Mouse (Mus musculus): Measurements from ENCODE around the gene C2cd2.

Gene C2cd2

GRCm38 (mm10) chr16:97883696-97884095 lies 78.7 kb downstream of the C2cd2 start:
- no peak for DNase-seq (ENCODE audit: low read depth, low spot score)

GRCm38 (mm10) chr16:97882891-97883290 lies 79.5 kb downstream of the C2cd2 start:
- DNase-seq (ENCODE audit: low read depth, low spot score): no peak

- DNase-seq (ENCODE audit: low read depth, low spot score): no peak
These were observed 83.3 kb downstream of the C2cd2 start for GRCm38 (mm10) chr16:97879134-97879533.

GRCm38 (mm10) chr16:97877502-97877901 lies 84.9 kb downstream of the C2cd2 start:
- DNase-seq (ENCODE audit: low read depth, low spot score): no peak

GRCm38 (mm10) chr16:97875101-97875500 lies 87.3 kb downstream of the C2cd2 start:
- no peak for DNase-seq (ENCODE audit: low read depth, low spot score)

GRCm38 (mm10) chr16:97874376-97874775 lies 88.0 kb downstream of the C2cd2 start:
- DNase-seq (ENCODE audit: low read depth, low spot score): no peak

- no peak for DNase-seq (ENCODE audit: low read depth, low spot score)
These were observed 89.7 kb downstream of the C2cd2 start for GRCm38 (mm10) chr16:97872657-97873056.

- DNase-seq (ENCODE audit: low read depth, low spot score): no peak
These were observed 93.0 kb downstream of the C2cd2 start for GRCm38 (mm10) chr16:97869193-97870102.

- DNase-seq (ENCODE audit: low read depth, low spot score): no peak
These were observed 98.4 kb downstream of the C2cd2 start for GRCm38 (mm10) chr16:97863932-97864467.

- DNase-seq (ENCODE audit: low read depth, low spot score): no peak
These were observed 106.3 kb downstream of the C2cd2 start for GRCm38 (mm10) chr16:97856050-97856449.

GRCm38 (mm10) chr16:97851741-97852319 lies 110.6 kb downstream of the C2cd2 start, which contains the start of gene Prdm15:
Prdm15 (minus strand) TSS chr16:97851850.
- peak; percentile 60 for DNase-seq (ENCODE audit: low read depth, low spot score)

- peak; percentile 65 for DNase-seq (ENCODE audit: low read depth, low spot score)
These were observed 111.2 kb downstream of the C2cd2 start for GRCm38 (mm10) chr16:97851061-97851740.

- no peak for DNase-seq (ENCODE audit: low read depth, low spot score)
These were observed 111.7 kb downstream of the C2cd2 start for GRCm38 (mm10) chr16:97850667-97851060.

- no peak for DNase-seq (ENCODE audit: low read depth, low spot score)
These were observed 113.6 kb downstream of the C2cd2 start for GRCm38 (mm10) chr16:97848832-97849231.

GRCm38 (mm10) chr16:97844967-97845937 lies 117.1 kb downstream of the C2cd2 start:
- no peak for DNase-seq (ENCODE audit: low read depth, low spot score)

- DNase-seq (ENCODE audit: low read depth, low spot score): no peak
These were observed 130.2 kb downstream of the C2cd2 start for GRCm38 (mm10) chr16:97832154-97832553.

- no peak for DNase-seq (ENCODE audit: low read depth, low spot score)
These were observed 134.2 kb downstream of the C2cd2 start for GRCm38 (mm10) chr16:97828207-97828606.

- DNase-seq (ENCODE audit: low read depth, low spot score): no peak
These were observed 138.9 kb downstream of the C2cd2 start for GRCm38 (mm10) chr16:97823311-97824007.

GRCm38 (mm10) chr16:97819532-97819931 lies 142.9 kb downstream of the C2cd2 start:
- no peak for DNase-seq (ENCODE audit: low read depth, low spot score)

- no peak for DNase-seq (ENCODE audit: low read depth, low spot score)
These were observed 145.0 kb downstream of the C2cd2 start for GRCm38 (mm10) chr16:97817414-97817813.

All from retina, adult 2 months (tissue).